Mouse (Mus musculus) cerebellum, postnatal 14 days (tissue): ENCODE measurements around the gene Tnp1.

Experiments used
- DNase-seq, 2 experiments: peaks; one replicate each; pipeline ENCODE4 v3.0.0; 2021; ENCODE audit warnings: mixed read lengths in 2 of 2

The Tnp1 gene

GRCm38 (mm10) chr1:73004890-73005289 is 10.8 kb downstream of the Tnp1 start:
- no peak for DNase-seq

DNA sequence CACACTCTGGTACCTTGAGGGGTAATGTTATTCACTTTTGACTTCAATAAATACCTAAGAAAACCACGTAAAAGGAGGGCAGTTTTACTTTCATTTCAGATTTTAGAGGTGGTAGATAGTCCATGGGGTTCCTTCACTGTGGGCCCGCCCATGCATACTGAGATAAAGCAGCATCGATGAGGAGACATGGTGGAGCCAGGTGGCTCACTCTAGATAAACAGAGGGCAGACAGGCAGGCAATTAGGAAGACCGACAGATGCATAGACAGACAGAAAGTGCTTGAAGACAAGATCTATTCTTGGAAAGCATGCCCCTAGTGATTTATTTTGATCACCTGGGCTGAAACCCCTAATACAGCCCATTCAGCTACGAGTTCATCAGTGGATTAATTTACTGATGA is 13.1 kb downstream of the Tnp1 start:
- no peak for DNase-seq

DNA sequence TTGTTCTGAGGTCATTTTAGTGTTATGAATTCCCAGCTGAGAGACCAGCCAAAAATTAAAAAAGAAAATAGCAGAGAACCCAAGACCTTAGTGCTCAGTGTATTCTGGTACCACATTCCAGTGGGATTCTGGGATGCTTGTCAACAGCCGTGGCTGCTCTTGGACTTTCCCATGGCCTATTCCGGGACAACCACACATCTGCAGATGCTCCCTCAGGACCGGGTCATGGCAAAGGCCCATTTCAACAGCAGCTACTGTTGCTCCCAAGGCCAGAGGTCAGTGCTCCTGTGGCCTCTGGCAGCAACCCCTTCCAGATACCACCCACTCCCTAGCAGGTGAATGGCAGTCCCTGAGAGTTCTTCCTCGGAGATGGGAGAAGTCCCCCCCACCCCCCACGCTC is 13.7 kb downstream of the Tnp1 start:
- DNase-seq, result no peak

DNA sequence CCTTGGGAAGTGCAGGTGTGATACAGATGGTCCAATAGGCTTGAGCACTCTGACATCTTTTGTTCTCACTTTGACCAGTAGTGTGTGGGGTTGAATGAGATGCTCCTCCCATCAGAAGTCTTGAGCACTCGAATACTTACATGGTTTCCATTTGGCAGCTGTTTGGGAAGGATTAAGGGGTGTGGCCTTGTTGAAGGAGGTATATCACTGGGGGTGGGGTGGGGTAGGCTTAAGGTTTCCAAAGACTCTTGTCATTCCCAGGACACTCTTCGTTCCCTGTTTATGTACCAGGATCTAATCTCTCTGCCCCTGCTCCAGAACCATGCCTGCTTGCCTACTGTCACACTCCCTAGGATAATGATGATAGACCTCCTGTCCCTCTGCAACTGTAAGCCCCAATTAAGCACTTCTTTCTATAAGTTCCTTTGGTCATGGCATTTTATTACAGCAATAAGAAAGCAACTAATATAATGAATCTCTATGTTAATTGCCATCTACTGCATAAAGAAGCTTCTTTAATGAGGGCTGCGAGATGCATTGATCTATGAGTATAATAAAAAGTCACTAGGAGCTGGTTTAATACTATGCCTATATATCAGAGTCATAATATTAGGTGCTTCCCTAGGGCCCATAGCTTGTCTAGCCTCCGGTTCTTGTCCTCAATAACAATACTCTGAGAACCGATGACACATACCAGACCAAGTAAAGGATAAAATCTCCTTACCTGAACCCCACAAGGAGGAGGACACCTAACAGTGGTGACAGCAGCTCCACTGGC is 20.8 kb downstream of the Tnp1 start:
- DNase-seq, result no peak

GRCm38 (mm10) chr1:72992944-72993464 is 22.7 kb downstream of the Tnp1 start:
- DNase-seq, result peak; percentile 82 to 90

GRCm38 (mm10) chr1:72992209-72992608 is 23.5 kb downstream of the Tnp1 start:
- DNase-seq, result no peak

- DNase-seq, result no peak
Measured at GRCm38 (mm10) chr1:72988904-72989303, 26.8 kb downstream of the Tnp1 start.

DNA sequence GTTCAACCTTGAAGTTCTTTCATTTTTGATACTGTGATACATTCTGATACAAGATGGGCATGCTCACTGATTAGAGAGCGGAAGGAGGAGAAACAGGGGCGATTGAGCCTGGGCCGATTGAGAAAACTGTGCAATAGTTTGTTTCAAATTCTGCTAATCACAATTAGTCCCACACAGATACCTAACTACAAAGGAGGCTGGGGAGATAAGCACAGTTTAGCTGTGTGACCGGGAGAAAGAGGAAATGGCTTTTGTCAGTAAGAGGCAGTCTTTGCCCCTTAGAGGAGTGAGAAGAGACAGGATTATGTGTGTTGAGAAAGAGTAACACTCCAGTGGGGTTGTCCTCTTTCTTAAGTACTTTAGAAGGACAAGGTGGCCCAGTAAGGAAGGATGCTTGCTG is 29.0 kb downstream of the Tnp1 start:
- no peak for DNase-seq

DNA sequence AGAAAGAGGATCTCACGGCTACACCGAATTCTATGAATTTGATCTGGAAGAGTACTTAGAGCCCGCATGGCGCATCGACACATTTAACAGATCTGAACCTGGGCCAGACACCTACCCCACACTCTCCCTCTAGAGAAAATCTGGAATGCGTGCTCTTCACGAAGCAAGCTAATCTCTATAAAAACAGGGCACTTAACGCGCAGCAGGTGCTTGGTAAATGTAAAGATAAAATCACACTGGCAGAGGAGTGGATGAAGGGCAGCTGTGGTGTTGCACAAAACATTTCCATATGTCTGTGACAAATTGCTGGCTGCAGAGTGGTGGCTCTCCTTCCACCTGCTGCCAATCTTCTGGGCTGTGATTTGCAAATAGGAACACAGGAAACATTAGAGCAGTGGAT is 36.8 kb downstream of the Tnp1 start:
- no peak for DNase-seq

DNA sequence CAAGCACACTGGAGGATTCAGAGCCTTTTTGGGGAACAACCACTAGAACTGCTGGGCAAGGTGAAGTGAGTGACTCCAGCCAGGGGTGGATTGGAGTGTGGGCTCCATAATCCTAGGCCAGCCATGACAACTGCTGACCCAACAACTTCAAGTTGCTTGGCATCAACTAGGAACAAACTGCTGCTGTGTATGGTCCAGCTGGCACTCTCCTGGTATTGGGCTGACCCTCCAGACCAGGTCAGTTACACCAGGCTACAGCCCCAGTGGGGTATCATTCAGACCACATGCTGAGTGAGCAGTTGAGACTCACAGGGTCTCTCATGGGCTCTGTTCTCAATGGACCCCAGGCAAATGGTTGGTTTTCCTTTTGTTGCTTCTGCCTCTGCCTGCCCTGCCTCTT is 41.5 kb downstream of the Tnp1 start:
- no peak for DNase-seq

DNA sequence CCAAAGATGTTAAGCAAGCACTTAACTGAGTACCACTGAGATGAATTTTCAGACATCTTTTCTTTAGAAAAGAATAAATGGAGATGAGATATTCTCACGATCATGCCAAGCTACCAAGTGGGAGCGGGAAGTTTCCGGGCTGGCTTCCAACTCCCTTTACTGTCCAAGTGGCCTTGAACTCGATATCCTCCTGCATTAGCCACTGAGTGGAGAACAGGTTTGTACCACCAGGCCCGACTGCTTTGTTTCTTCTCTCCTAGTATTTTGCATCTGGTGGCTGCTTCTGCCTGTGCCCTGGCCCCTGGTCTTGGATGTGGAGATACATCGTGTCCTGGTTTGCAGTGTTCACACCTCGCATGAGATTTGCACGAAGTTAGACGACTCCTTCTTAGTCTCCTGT is 45.2 kb downstream of the Tnp1 start:
- peak in 1 of 2 experiments; percentile 20 for DNase-seq

- no peak for DNase-seq
Measured at GRCm38 (mm10) chr1:72969113-72969812, 46.4 kb downstream of the Tnp1 start.

- peak; percentile 60 to 66 for DNase-seq
Measured at GRCm38 (mm10) chr1:72966423-72966822, 49.3 kb downstream of the Tnp1 start.
